In the genomic region with DNA sequence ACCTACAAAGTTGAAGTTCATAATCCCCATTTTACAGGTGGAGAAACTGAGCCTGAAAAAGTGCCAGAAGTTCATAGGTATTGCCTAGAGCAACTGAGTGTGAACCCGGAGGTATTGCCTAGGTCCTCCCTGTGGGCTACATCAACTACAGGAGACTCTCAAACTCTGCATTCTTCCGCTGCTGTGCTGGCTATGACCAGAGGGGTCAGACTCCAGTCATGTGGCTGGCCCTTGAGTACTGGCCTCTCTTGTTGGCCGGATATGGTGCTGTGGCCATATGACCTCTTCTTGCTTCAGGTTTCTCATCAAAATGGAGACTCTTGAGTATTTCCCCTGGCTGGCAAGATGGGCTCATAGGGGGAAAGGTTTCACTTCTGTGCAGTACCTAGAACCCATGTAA, we compare ENCODE assay signal across 16 mouse cellular contexts. TPM values are rescaled to one million over a fixed set of nuclear protein-coding genes. Genes with fewer than 3 reads are reported as not detected.
"Had no signal": no experiment of that assay in that cellular context is flagged by ENCODE, and none has a peak within 500 bp of the region (broad histone marks: within the 10 kb centered on the region; RNA-seq: fewer than 3 reads in every experiment).

No protein-coding gene starts in this region.

- H3K4me3 ChIP-seq: limb, embryonic 15.5 days; midbrain, embryonic 10.5 days; myocyte; neural tube, embryonic 15.5 days had no signal

- H3K4me2 ChIP-seq: limb, embryonic 15.5 days; neural tube, embryonic 15.5 days had no signal

- DNase-seq: lung, postnatal 4 days; midbrain, embryonic 14.5 days; right cerebral cortex, adult 18-20 months; right cerebral cortex, postnatal 25 days; thymus, adult 2 months; thymus, postnatal 25 days had no signal

- H3K9ac ChIP-seq: limb, embryonic 15.5 days; neural tube, embryonic 15.5 days had no signal

- H3K27ac ChIP-seq: hindbrain, postnatal 0 days; limb, embryonic 15.5 days; neural tube, embryonic 15.5 days had no signal

- ATAC-seq: hindbrain, postnatal 0 days had no signal

- H3K36me3 ChIP-seq: limb, embryonic 15.5 days; midbrain, embryonic 10.5 days; neural tube, embryonic 15.5 days had no signal

- H3K9me3 ChIP-seq: limb, embryonic 15.5 days; midbrain, embryonic 10.5 days; neural tube, embryonic 15.5 days had no signal

RNA-seq across cellular contexts. Expression of gene 1700001C19Rik, which starts 5.1 kb away (rescaled TPM):
- total RNA-seq: layer of hippocampus, postnatal 25 days; left cerebral cortex, adult 8-10 months; megakaryocyte, adult 5-6 weeks had no signal
- polyA plus RNA-seq: myocyte; small intestine, adult 2 months had no signal

RNA-seq across cellular contexts. Expression of gene Guca1a, which starts 41.9 kb away (rescaled TPM):
- total RNA-seq: left cerebral cortex, postnatal 25 days had no signal

RNA-seq across cellular contexts. Expression of gene Guca1b, which starts 57.1 kb away (rescaled TPM):
- total RNA-seq: hindbrain, postnatal 0 days had no signal
